Comparison of ENCODE assay signal across 8 mouse cellular contexts in the genomic region with DNA sequence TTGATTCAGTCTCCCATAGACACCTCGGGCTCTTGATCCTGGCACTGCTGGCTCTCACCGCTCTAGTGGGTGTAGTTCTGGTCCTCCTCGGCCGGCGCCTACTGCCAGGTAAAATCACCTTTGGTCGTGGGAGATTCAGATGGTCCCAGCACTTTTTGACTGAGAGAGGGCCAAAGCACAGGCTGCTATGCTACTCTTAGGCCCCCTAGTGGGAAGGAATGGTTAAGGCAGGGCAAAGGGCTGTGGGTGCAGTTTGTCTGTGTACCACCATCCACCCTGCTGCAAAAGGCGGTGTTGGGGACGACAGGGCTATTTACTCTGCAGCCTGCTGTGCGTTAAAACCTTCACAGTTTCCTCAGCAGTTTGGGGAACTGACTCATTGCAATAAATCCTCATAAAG. TPM values are rescaled to one million over a fixed set of nuclear protein-coding genes. Genes with fewer than 3 reads are reported as not detected.
A peak's percentile ranks its signal among the peaks of the same experiment; 100 is the strongest.
DNase-seq lines count a peak whose midpoint lies in the region; ATAC-seq lines count a peak whose summit lies in the region.

No protein-coding gene starts in this region.

- peaks cover 24% of the 10 kb centered on the region for H3K4me1 ChIP-seq in limb, embryonic 12.5 days (replicated peaks)
- peaks cover 15% of the 10 kb centered on the region for H3K4me1 ChIP-seq in midbrain, embryonic 13.5 days (replicated peaks)

- H3K9ac ChIP-seq in limb, embryonic 12.5 days (replicated peaks), result peak overlapping the region; percentile 54; the same call in 1 of the 2 replicates
- no peak overlapping the region; the same call in 1 of the 2 replicates for H3K9ac ChIP-seq in midbrain, embryonic 13.5 days (replicated peaks)

- no peaks in the 10 kb centered on the region for H3K9me3 ChIP-seq in limb, embryonic 12.5 days
- no peaks in the 10 kb centered on the region for H3K9me3 ChIP-seq in midbrain, embryonic 13.5 days

- H3K36me3 ChIP-seq in limb, embryonic 12.5 days, result no peaks in the 10 kb centered on the region
- H3K36me3 ChIP-seq in midbrain, embryonic 13.5 days, result no peaks in the 10 kb centered on the region

- DNase-seq in right cerebral cortex, adult 18-20 months, result peak; percentile 52
- DNase-seq in right cerebral cortex, postnatal 36 days (ENCODE audit: low spot score in 2 of 2), result no peak
- peak; percentile 77 to 87 for DNase-seq in cerebellum, postnatal 14 days
- peak; percentile 54 to 57 for DNase-seq in gastrocnemius, adult 8-10 months (ENCODE audit: low spot score in 2 of 2)
- peak; percentile 86 for DNase-seq in induced T-regulatory cell, adult 2 months (ENCODE audit: low read depth)
- DNase-seq in spleen, adult 12 weeks (ENCODE audit: low spot score), result peak; percentile 46

- H3K27ac ChIP-seq in limb, embryonic 12.5 days, result no peak overlapping the region
- H3K27ac ChIP-seq in midbrain, embryonic 13.5 days, result no peak overlapping the region

- peaks cover 50% of the 10 kb centered on the region for H3K27me3 ChIP-seq in limb, embryonic 12.5 days
- peaks cover 40% of the 10 kb centered on the region for H3K27me3 ChIP-seq in midbrain, embryonic 13.5 days

- peak overlapping the region; percentile 41 for H3K4me3 ChIP-seq in limb, embryonic 12.5 days (replicated peaks)
- H3K4me3 ChIP-seq in midbrain, embryonic 13.5 days (replicated peaks), result peak overlapping the region; percentile 35

- H3K4me2 ChIP-seq in limb, embryonic 12.5 days, result peak overlapping the region; percentile 71
- H3K4me2 ChIP-seq in midbrain, embryonic 13.5 days (replicated peaks), result peak overlapping the region; percentile 63

- WGBS in limb, embryonic 12.5 days, result 4% methylated on average over 9 of the region's 9 CpGs
- WGBS in midbrain, embryonic 13.5 days, result 8% methylated on average over 9 of the region's 9 CpGs

- peak; percentile 52; the same call in 1 of the 2 replicates for ATAC-seq in limb, embryonic 12.5 days (ENCODE audit: insufficient number of reproducible peaks, insufficient read depth, low FRiP score, low TSS enrichment, low read depth)
- ATAC-seq in midbrain, embryonic 13.5 days, result peak; percentile 76

RNA-seq across cellular contexts. Expression of gene Il17rc, which starts 2.2 kb away (rescaled TPM):
- 1 to 10 TPM; 3.9 to 7.5 (median 4.7) TPM for total RNA-seq in gastrocnemius, adult 8-10 months (2022)
- polyA plus RNA-seq in limb, embryonic 12.5 days (2016; fragmentation: Nextera tagmentation; extraction: Ambion mirVana), result 4.2 and 5.1 TPM in 2 replicates
- polyA plus RNA-seq in midbrain, embryonic 13.5 days (2015; fragmentation: Nextera tagmentation; extraction: Ambion mirVana), result 0.96 and 1.4 TPM in 2 replicates

RNA-seq across cellular contexts. Expression of gene Il17re, which starts 10.7 kb away (rescaled TPM):
- under 1 TPM; 0.12 to 0.44 (median 0.28) TPM for total RNA-seq in gastrocnemius, adult 8-10 months (2022)
- polyA plus RNA-seq in limb, embryonic 12.5 days (2016; fragmentation: Nextera tagmentation; extraction: Ambion mirVana), result 3.4 and 3.7 TPM in 2 replicates
- 0.13 TPM in 1 of 2 replicates, not detected in the other for polyA plus RNA-seq in midbrain, embryonic 13.5 days (2015; fragmentation: Nextera tagmentation; extraction: Ambion mirVana)

RNA-seq across cellular contexts. Expression of gene Creld1, which starts 14.1 kb away (rescaled TPM):
- total RNA-seq in gastrocnemius, adult 8-10 months (2022), result 10 to 100 TPM; 46.7 to 56.2 (median 49.2) TPM
- polyA plus RNA-seq in limb, embryonic 12.5 days (2016; fragmentation: Nextera tagmentation; extraction: Ambion mirVana), result 14.1 and 14.9 TPM in 2 replicates
- polyA plus RNA-seq in midbrain, embryonic 13.5 days (2015; fragmentation: Nextera tagmentation; extraction: Ambion mirVana), result 49.4 and 56.5 TPM in 2 replicates

RNA-seq across cellular contexts. Expression of gene Jagn1, which starts 26.7 kb away (rescaled TPM):
- total RNA-seq in gastrocnemius, adult 8-10 months (2022), result 10 to 100 TPM; 27.4 to 30.4 (median 29.1) TPM
- 75.2 and 77.0 TPM in 2 replicates for polyA plus RNA-seq in limb, embryonic 12.5 days (2016; fragmentation: Nextera tagmentation; extraction: Ambion mirVana)
- 84.3 and 87.6 TPM in 2 replicates for polyA plus RNA-seq in midbrain, embryonic 13.5 days (2015; fragmentation: Nextera tagmentation; extraction: Ambion mirVana)

RNA-seq across cellular contexts. Expression of gene Prrt3, which starts 32.7 kb away (rescaled TPM):
- not detected for total RNA-seq in gastrocnemius, adult 8-10 months (2022)
- 0.98 and 1.0 TPM in 2 replicates for polyA plus RNA-seq in limb, embryonic 12.5 days (2016; fragmentation: Nextera tagmentation; extraction: Ambion mirVana)
- 5.2 and 6.0 TPM in 2 replicates for polyA plus RNA-seq in midbrain, embryonic 13.5 days (2015; fragmentation: Nextera tagmentation; extraction: Ambion mirVana)

Comparison
In these comparisons a context has a peak if more than half of its experiments do, and no peak if none do; other contexts are left out.
1. DNase-seq: peak in right cerebral cortex, adult 18-20 months (single experiment), cerebellum, postnatal 14 days (2 of 2), gastrocnemius, adult 8-10 months (2 of 2), induced T-regulatory cell, adult 2 months (single experiment) and spleen, adult 12 weeks (single experiment); none in right cerebral cortex, postnatal 36 days (0 of 2).